Mouse (Mus musculus) intestine, embryonic 15.5 days (tissue): ENCODE data around the gene Vav2. TPM values are rescaled to one million over a fixed set of nuclear protein-coding genes. Genes with fewer than 3 reads are reported as not detected.

Source experiments
- ATAC-seq: fragments of 200-750 bp; cut with Nextera tagmentation; 2 replicates; pipeline ENCODE4 v1.8.0; 2017; ENCODE audit warnings: moderate TSS enrichment, moderate library complexity
- H3K27ac ChIP-seq: fragments of 300-500 bp; sonication (generic); 2 replicates; pipeline ENCODE4 v1.5.1; 2015; ENCODE audit warnings: mild to moderate bottlenecking, inconsistent platforms
- H3K27me3 ChIP-seq: fragments of 300-500 bp; sonication (generic); replicated peaks from 2 replicates; pipeline ENCODE4 v1.6.1; 2015; ENCODE audit warnings: inconsistent platforms
- H3K36me3 ChIP-seq: fragments of 300-500 bp; sonication (generic); 2 replicates; pipeline ENCODE4 v1.6.1; 2015; ENCODE audit warnings: inconsistent platforms
- H3K4me1 ChIP-seq: fragments of 300-500 bp; sonication (generic); replicated peaks from 2 replicates; pipeline ENCODE4 v1.6.1; 2015; ENCODE audit warnings: inconsistent platforms
- H3K4me2 ChIP-seq: fragments of 300-500 bp; sonication (generic); replicated peaks from 2 replicates; pipeline ENCODE4 v1.6.1; 2015; ENCODE audit warnings: mild to moderate bottlenecking, inconsistent platforms
- H3K4me3 ChIP-seq: fragments of 300-500 bp; sonication (generic); replicated peaks from 2 replicates; pipeline ENCODE4 v1.5.1; 2015; ENCODE audit warnings: inconsistent platforms
- H3K9ac ChIP-seq: fragments of 300-500 bp; sonication (generic); 2 replicates; pipeline ENCODE4 v1.6.1; 2015; ENCODE audit warnings: inconsistent platforms
- H3K9me3 ChIP-seq: fragments of 300-500 bp; sonication (generic); 2 replicates; pipeline ENCODE4 v1.6.1; 2016; ENCODE audit warnings: inconsistent platforms
- WGBS: fragments of 180-500 bp; shearing (Covaris S2); methylation state at CpG from one replicate; pipeline ENCODE4 v1.1.7; 2015; 5-methylcytosine and 5-hydroxymethylcytosine counted together
- polyA plus RNA-seq: library from polyadenylated mRNA; unstranded; fragments of >200 nt; fragmentation: Nextera tagmentation; extraction: Ambion mirVana; gene quantifications from 2 replicates; pipeline ENCODE4 v1.2.1, GENCODE M21; 2015

Gene Vav2
- polyA plus RNA-seq, 1 experiment from 2014 or later: 5.4 TPM

GRCm38 (mm10) chr2:27437876-27438275 lies 11.0 kb upstream of the Vav2 start:
- no peak for ATAC-seq
- Histone ChIP-seq H3K27me3 (no peaks in the 10 kb centered on the region), H3K9ac (no peak overlapping the region), H3K27ac (no peak overlapping the region), H3K9me3 (no peaks in the 10 kb centered on the region), H3K4me1 (peaks cover 7% of the 10 kb centered on the region), H3K4me3 (no peak overlapping the region), H3K4me2 (no peak overlapping the region), H3K36me3 (no peaks in the 10 kb centered on the region)
- WGBS: 48% methylated on average over 1 of the region's 1 CpGs

GRCm38 (mm10) chr2:27432599-27432998 lies 5.8 kb upstream of the Vav2 start:
- Histone ChIP-seq H3K4me2 (no peak overlapping the region), H3K9ac (no peak overlapping the region), H3K36me3 (no peaks in the 10 kb centered on the region), H3K27ac (no peak overlapping the region), H3K4me3 (no peak overlapping the region), H3K4me1 (no peaks in the 10 kb centered on the region; the same call in 1 of the 2 replicates), H3K9me3 (no peaks in the 10 kb centered on the region), H3K27me3 (no peaks in the 10 kb centered on the region)
- WGBS: 73% methylated on average over 2 of the region's 2 CpGs
- no peak for ATAC-seq

- Histone ChIP-seq H3K4me2 (no peak overlapping the region), H3K4me1 (peaks cover 5% of the 10 kb centered on the region), H3K36me3 (no peaks in the 10 kb centered on the region), H3K27ac (no peak overlapping the region), H3K4me3 (no peak overlapping the region), H3K9me3 (no peaks in the 10 kb centered on the region), H3K27me3 (no peaks in the 10 kb centered on the region), H3K9ac (no peak overlapping the region)
- 93% methylated on average over 7 of the region's 7 CpGs for WGBS
- no peak for ATAC-seq
These were observed 3.8 kb upstream of the Vav2 start for GRCm38 (mm10) chr2:27430621-27431020.

DNA sequence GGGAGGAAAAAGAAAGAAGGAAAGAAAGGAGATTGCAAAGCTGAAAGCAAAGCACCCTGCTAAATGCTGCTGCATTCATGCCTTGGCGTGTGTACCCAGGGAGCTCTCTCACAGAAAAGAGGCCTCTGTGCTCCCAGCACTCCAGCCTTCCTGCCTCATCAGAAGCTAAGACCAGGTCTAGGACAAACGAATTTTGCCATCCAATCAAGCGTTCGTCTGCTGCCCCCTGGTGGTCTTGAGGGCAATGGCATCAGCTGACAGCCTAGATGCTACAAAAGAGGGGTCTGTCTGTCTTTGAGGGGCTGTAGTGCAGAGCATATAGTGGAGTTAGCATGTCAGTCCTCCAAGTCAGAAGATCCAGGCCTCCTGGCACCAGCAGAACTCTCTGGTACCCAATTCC lies 1.2 kb upstream of the Vav2 start:
- H3K9me3 ChIP-seq: no peaks in the 10 kb centered on the region
- H3K36me3 ChIP-seq: no peaks in the 10 kb centered on the region
- no peak overlapping the region for H3K27ac ChIP-seq
- no peak overlapping the region for H3K4me2 ChIP-seq
- ATAC-seq: no peak
- no peaks in the 10 kb centered on the region for H3K27me3 ChIP-seq
- H3K4me3 ChIP-seq: no peak overlapping the region
- peaks cover 24% of the 10 kb centered on the region for H3K4me1 ChIP-seq
- WGBS: 0% methylated on average over 4 of the region's 4 CpGs
- H3K9ac ChIP-seq: no peak overlapping the region

- ATAC-seq: peak; percentile 63
- under 1% methylated on average over 63 of the region's 64 CpGs for WGBS
- H3K4me3 ChIP-seq: peak overlapping the region; percentile 92
These were observed 403 bp downstream of the Vav2 start for GRCm38 (mm10) chr2:27426406-27426854.

GRCm38 (mm10) chr2:27425751-27426405 lies 955 bp downstream of the Vav2 start:
- H3K27me3 ChIP-seq: no peaks in the 10 kb centered on the region
- H3K9ac ChIP-seq: peak overlapping the region; percentile 64
- peak; percentile 10; the same call in 1 of the 2 replicates for ATAC-seq
- no peaks in the 10 kb centered on the region for H3K9me3 ChIP-seq
- peak overlapping the region; percentile 97 for H3K4me2 ChIP-seq
- under 1% methylated on average over 52 of the region's 60 CpGs for WGBS
- peaks cover 26% of the 10 kb centered on the region for H3K4me1 ChIP-seq
- no peaks in the 10 kb centered on the region for H3K36me3 ChIP-seq
- H3K4me3 ChIP-seq: peak overlapping the region; percentile 92
- peak overlapping the region; percentile 80; the same call in 1 of the 2 replicates for H3K27ac ChIP-seq

More at GRCm38 (mm10) chr2:27426406-27426854, 403 bp downstream of the Vav2 start:
- H3K27ac ChIP-seq: peak overlapping the region; percentile 80
- no peaks in the 10 kb centered on the region for H3K27me3 ChIP-seq
- H3K4me2 ChIP-seq: peak overlapping the region; percentile 97
- no peaks in the 10 kb centered on the region for H3K36me3 ChIP-seq
- no peaks in the 10 kb centered on the region for H3K9me3 ChIP-seq
- H3K4me1 ChIP-seq: peaks cover 24% of the 10 kb centered on the region
- peak overlapping the region; percentile 64 for H3K9ac ChIP-seq

- H3K27me3 ChIP-seq: no peaks in the 10 kb centered on the region
- H3K4me2 ChIP-seq: peak overlapping the region; percentile 97
- ATAC-seq: no peak
- under 1% methylated on average over 20 of the region's 20 CpGs for WGBS
- H3K27ac ChIP-seq: peak overlapping the region; percentile 80; the same call in 1 of the 2 replicates
- peak overlapping the region; percentile 92 for H3K4me3 ChIP-seq
- H3K9me3 ChIP-seq: no peaks in the 10 kb centered on the region
- H3K9ac ChIP-seq: peak overlapping the region; percentile 64
- no peaks in the 10 kb centered on the region for H3K36me3 ChIP-seq
- H3K4me1 ChIP-seq: peaks cover 28% of the 10 kb centered on the region
These were observed 1.6 kb downstream of the Vav2 start for GRCm38 (mm10) chr2:27425161-27425611.

DNA sequence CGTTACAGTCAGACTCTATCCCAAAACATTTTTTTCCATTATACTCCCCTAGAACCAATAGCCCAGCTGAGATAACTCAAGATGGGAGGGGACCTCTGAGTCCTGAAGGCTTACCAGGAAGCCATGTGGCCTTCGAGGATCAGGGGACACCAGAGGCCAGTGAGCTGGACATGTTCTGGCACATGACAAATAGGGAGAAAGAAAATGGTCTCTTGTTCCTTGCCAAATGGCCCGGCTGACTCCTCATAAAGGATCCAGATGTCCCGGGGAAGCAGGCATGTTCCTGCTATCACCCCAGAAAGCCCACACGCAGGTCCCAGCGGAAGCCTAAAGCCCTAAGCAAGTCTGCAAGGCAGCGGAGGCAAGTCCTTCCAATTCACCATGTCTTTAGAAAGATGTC lies 3.2 kb downstream of the Vav2 start:
- peaks cover 44% of the 10 kb centered on the region for H3K4me1 ChIP-seq
- no peaks in the 10 kb centered on the region for H3K27me3 ChIP-seq
- ATAC-seq: no peak
- H3K36me3 ChIP-seq: no peaks in the 10 kb centered on the region
- no peak overlapping the region for H3K4me3 ChIP-seq
- no peak overlapping the region for H3K9ac ChIP-seq
- H3K9me3 ChIP-seq: no peaks in the 10 kb centered on the region
- WGBS: 61% methylated on average over 7 of the region's 7 CpGs
- no peak overlapping the region for H3K27ac ChIP-seq
- peak overlapping the region; percentile 97 for H3K4me2 ChIP-seq

GRCm38 (mm10) chr2:27421293-27422068 lies 5.4 kb downstream of the Vav2 start:
- no peaks in the 10 kb centered on the region for H3K36me3 ChIP-seq
- no peaks in the 10 kb centered on the region for H3K27me3 ChIP-seq
- no peak overlapping the region for H3K4me3 ChIP-seq
- ATAC-seq: no peak
- WGBS: 76% methylated on average over 20 of the region's 20 CpGs
- H3K9me3 ChIP-seq: no peaks in the 10 kb centered on the region
- H3K4me2 ChIP-seq: no peak overlapping the region
- no peak overlapping the region for H3K9ac ChIP-seq
- H3K4me1 ChIP-seq: peaks cover 60% of the 10 kb centered on the region
- no peak overlapping the region for H3K27ac ChIP-seq

DNA sequence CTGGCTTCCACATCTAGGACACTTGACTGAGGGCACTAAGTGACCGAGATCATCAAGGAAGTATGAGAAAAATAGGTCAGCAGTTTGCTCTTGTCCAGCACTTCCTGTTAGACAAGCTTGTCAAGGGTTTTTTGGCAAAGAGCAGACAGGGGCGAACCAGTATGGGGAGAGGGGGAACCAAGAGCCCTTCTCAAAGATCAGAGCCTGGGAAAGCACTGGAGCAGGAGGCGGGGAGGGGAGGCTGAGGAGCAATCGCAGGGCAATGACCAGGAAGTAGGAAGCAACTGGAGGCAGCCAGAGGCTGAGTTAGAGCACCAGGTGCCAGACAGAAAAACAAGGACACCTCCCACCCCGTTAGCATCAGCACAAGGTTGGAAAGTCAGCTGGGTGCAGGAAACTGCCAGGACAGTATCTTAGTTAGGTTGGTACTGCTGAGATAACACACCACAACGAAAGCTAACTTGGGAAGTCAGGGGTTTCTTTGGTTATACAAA lies 8.2 kb downstream of the Vav2 start:
- Histone ChIP-seq H3K4me3 (no peak overlapping the region), H3K36me3 (no peaks in the 10 kb centered on the region), H3K9ac (no peak overlapping the region), H3K27ac (peak overlapping the region; percentile 82), H3K4me2 (peak overlapping the region; percentile 22), H3K27me3 (no peaks in the 10 kb centered on the region), H3K9me3 (no peaks in the 10 kb centered on the region), H3K4me1 (peaks cover 72% of the 10 kb centered on the region)
- ATAC-seq: peak; percentile 44
- WGBS: 13% methylated on average over 6 of the region's 6 CpGs

- no peak overlapping the region for H3K4me2 ChIP-seq
- H3K9ac ChIP-seq: no peak overlapping the region; the same call in 1 of the 2 replicates
- WGBS: 50% methylated on average over 5 of the region's 5 CpGs
- peak overlapping the region; percentile 82 for H3K27ac ChIP-seq
- H3K9me3 ChIP-seq: no peaks in the 10 kb centered on the region
- H3K27me3 ChIP-seq: no peaks in the 10 kb centered on the region
- ATAC-seq: no peak
- H3K4me3 ChIP-seq: no peak overlapping the region
- peaks cover 69% of the 10 kb centered on the region for H3K4me1 ChIP-seq
- H3K36me3 ChIP-seq: no peaks in the 10 kb centered on the region
These were observed 9.1 kb downstream of the Vav2 start for GRCm38 (mm10) chr2:27417648-27418153.

DNA sequence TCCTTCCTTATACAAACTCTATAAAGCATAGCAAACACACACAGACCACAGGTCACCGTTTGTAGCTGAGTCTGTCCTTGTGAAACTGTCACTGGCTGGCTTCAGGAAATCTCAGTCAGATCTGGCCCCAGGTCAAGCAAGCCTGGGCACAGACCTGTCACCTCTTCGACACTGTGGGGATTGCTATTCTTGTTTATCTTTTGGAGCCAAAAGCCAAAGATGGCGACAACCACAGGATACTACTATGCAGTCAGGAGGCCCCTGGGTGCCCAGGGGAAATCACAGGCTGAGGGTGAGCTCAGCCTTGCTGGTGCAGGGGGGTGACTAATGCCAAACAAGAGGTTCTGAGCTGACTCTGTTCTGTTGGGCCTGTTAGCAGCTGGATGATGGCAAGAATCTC lies 10.4 kb downstream of the Vav2 start:
- H3K4me1 ChIP-seq: peaks cover 82% of the 10 kb centered on the region
- 19% methylated on average over 3 of the region's 3 CpGs for WGBS
- ATAC-seq: 0 out of 2 replicates have a peak, but pooled peaks have one; percentile 1
- peak overlapping the region; percentile 73 for H3K27ac ChIP-seq
- 0 out of 2 replicates have a peak overlapping the region, but pooled peaks have one; percentile 12 for H3K9ac ChIP-seq
- peak overlapping the region; percentile 37 for H3K4me2 ChIP-seq
- H3K4me3 ChIP-seq: no peak overlapping the region
- H3K27me3 ChIP-seq: no peaks in the 10 kb centered on the region
- H3K9me3 ChIP-seq: no peaks in the 10 kb centered on the region
- H3K36me3 ChIP-seq: no peaks in the 10 kb centered on the region
